Mouse (Mus musculus) central nervous system, embryonic 14 days (tissue): ENCODE results near the gene Zscan18. TPM values are rescaled to one million over a fixed set of nuclear protein-coding genes. Genes with fewer than 3 reads are reported as not detected.

Experiments used
- polyA plus RNA-seq: library from polyadenylated mRNA; depleted of rRNA; stranded (reverse); fragments of >200 nt; gene quantifications from 2 replicates; pipeline ENCODE4 v1.2.3, GENCODE M21; 2012; rRNA removed

Gene Zscan18
- 22.9 and 25.7 TPM in 2 replicates for polyA plus RNA-seq

DNA sequence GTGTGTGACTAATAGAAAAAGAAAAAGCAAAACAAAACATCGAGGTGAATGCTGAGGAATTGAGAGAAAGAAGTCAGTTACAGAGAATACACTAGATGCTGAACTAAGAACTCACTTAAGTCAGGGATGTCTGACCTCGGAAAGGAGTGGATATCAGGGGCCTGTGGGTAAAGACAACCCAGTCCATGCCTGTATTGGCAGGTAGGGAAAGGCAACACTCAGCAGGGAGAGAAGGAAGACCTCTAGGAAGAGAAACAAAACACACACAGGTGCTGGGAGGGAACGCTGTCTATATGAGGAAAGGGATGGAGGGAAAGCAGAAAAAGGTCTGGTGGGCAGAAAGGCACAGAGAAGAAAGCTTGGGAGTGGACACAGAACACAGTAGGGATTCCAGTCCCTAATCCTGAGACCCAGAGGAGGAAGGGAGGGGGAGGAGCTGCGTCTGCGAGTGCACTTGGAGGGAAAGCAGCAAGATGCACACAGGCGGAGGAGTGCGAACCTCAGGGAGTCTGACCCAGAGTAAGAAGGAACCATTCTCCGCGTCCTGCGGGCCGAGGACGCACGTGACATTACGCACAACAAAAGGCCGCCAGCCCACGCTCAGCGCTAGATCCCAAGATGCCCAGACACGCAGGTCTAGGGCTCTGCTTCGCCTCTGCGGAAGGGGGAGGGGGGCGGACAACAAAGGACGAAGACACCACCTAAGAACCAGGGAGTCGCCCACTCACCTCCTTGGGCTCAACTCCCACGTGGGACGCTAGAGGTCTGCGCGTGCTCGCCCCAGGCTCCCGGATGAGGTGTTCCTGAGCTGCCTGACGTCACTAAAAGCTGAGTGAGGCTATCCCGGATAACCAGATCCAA is at the start of gene Zscan18:
TSS of gene Zscan18 (minus strand) at position 770 of the 861 bp plus-strand sequence.

DNA sequence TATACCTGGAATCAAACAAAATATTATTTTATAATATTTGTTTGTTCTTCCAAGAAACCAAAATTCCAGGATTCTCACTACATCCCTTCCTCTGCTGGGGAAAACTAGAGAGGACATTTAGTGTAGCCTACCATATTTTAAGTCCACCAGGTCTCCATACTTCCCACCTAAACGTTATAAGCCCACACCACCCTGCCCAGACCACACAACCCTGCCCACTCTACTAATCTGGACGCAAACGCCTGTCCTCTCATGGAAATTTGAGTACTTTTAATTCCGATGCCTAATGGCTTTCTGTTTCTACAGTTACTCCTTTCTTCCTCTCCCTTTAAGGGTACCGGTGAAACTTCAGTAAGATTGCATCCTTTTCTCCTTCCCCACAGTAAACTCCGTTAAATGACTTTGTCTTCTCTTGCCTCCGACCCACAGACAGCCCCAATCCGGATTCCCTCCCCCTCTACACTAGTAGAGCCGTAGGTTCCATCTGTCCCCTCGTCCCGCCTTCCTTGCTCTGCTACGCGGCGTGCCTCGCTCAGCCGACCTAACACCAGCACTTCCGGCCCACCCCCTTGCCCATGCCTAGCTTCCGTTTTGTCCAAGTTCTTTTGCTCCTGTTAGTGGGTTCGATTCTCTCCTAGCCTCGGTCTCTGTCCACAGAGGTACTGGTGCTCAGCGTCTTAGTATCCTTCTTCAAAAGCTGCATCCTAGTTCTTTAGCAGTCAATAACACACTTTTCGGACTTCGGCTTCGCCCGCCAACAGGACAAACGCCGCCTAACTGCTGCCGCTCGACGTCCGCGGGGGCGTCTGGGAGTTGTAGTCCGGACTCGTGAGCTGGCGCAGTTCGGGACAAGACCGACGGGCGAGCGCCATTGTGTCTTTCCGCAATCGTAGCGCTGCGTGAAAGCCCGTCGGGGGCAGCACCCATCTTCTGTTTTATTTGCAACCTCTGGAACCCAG is 31.0 kb upstream of the Zscan18 start, which contains the start of gene Zfp110:
TSS of gene Zfp110 (plus strand) at position 600 of the 959 bp plus-strand sequence.

DNA sequence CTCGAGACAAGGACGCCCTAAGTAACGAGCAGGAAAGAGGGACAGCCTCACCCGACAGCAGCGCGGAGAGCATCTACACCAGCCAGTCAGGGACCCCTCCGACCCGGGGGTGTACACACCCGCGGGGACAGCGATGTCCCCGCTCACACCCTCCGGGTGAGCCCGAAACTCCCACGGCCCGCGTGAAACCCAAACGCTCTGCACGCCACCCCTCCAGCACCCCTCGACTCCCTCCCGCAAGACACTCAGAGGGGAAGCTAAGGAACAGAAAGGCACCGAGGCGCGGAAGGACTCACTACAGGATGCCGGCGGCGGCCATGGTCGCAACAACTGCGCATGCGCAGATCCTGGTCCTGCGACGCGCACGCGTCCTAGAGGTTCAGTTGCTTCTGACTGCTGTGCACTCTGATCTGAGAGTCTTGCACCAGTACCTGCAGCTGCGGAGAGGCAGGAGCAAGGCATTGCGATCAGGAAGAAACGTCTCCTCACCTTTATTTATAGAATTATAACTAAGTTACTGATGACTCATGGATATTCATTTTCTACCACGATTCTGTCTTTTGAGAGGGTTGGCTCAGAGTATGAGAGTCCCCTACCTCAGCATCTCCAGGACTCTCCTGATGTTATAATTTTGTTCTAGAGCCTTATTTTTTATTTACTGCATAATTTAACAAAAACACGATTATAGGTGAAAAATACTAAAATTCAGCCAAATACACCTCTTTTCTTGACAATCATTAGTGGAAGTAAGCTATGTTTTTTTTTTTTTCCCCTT is 15.3 kb upstream of the Zscan18 start, which contains the start of gene Zfp329:
TSS of gene Zfp329 (minus strand) at position 338 of the 775 bp plus-strand sequence.

DNA sequence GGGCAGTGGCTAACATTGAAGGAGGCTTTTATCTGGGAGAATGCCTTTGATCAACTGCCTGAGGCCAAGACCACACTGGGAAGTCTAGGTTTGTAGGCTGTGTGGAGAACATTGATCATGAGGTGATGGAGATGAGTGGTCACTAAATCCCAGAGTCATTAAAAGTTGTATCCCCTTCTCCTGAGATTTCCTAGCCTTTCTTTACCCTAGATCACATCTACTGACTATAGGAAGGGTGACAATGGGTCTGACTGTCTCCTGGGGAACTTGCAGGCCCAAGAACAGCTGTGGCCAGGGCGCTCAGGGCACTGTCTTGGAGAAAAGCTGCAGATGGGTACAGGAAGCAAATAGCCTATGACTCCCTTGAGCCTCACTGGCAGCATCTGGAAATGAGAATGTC is 68.5 kb downstream of the Zscan18 start, which contains the start of gene Vmn2r56:
TSS of gene Vmn2r56 (minus strand) at position 101 of the 400 bp plus-strand sequence.

Other genes starting within 250 kb of the Zscan18 start
- gene Vmn2r53, start 194.8 kb downstream of the Zscan18 start, polyA plus RNA-seq, result under 0.01 TPM in 2 replicates
- gene Vmn2r54, start 163.3 kb downstream of the Zscan18 start, polyA plus RNA-seq, result not detected in 2 replicates
- gene Vmn2r55, start 118.6 kb downstream of the Zscan18 start, polyA plus RNA-seq, result not detected in 2 replicates
- gene Vmn2r56, start 68.6 kb downstream of the Zscan18 start, polyA plus RNA-seq, result not detected in 2 replicates
- gene Zfp329, start 15.2 kb upstream of the Zscan18 start, polyA plus RNA-seq, result 19.9 and 21.0 TPM in 2 replicates
- gene Zfp110, start 31.1 kb upstream of the Zscan18 start, polyA plus RNA-seq, result 10.8 and 11.1 TPM in 2 replicates
- gene Zfp128, start 77.5 kb upstream of the Zscan18 start, polyA plus RNA-seq, result 7.5 and 8.7 TPM in 2 replicates
- 12.6 and 13.3 TPM in 2 replicates for gene Zscan22, start 94.2 kb upstream of the Zscan18 start, polyA plus RNA-seq
- gene Rps5, start 118.7 kb upstream of the Zscan18 start, polyA plus RNA-seq, result 1,967 and 2,052 TPM in 2 replicates
- gene Rnf225, start 123.8 kb upstream of the Zscan18 start, polyA plus RNA-seq, result 2.3 and 2.4 TPM in 2 replicates
- gene Zfp324, start 162.2 kb upstream of the Zscan18 start, polyA plus RNA-seq, result 10.4 and 11.4 TPM in 2 replicates
- 13.4 and 14.1 TPM in 2 replicates for gene Zfp446, start 174.2 kb upstream of the Zscan18 start, polyA plus RNA-seq
- gene Slc27a5, start 194.6 kb upstream of the Zscan18 start, polyA plus RNA-seq, result 1.0 and 1.2 TPM in 2 replicates
- gene Trim28, start 195.5 kb upstream of the Zscan18 start, polyA plus RNA-seq, result 546 and 564 TPM in 2 replicates
- gene Zbtb45, start 206.4 kb upstream of the Zscan18 start, polyA plus RNA-seq, result 40.4 and 41.9 TPM in 2 replicates
- 199 and 203 TPM in 2 replicates for gene Chmp2a, start 231.2 kb upstream of the Zscan18 start, polyA plus RNA-seq
- gene Ube2m, start 234.6 kb upstream of the Zscan18 start, polyA plus RNA-seq, result 327 and 336 TPM in 2 replicates